Mouse (Mus musculus) mature B cell (primary cell): ENCODE results near the gene Klk1b21.
"Not testable (repeated sequence)": the region's sequence is repeated elsewhere in the genome, so short reads cannot be mapped to it uniquely, and the experiment has no call there.

Source experiments
- in situ Hi-C: fragments of 300-500 bp; cut with MboI; formaldehyde crosslinking; loops from 2 replicates; pipeline ENCODE4 v1.14.3; 2019

Gene Klk1b21

GRCm38 (mm10) chr7:44102028-44102427 is at the start of gene Klk1b21:
Klk1b21 (plus strand) TSS chr7:44102328.
- in situ Hi-C loops, result not testable (repeated sequence)

GRCm38 (mm10) chr7:44072117-44072516 is 30.0 kb upstream of the Klk1b21 start:
- in situ Hi-C loops, result no loop called here

- in situ Hi-C loops, result no loop called here
Measured at GRCm38 (mm10) chr7:44077703-44078102, 24.4 kb upstream of the Klk1b21 start.

GRCm38 (mm10) chr7:44096111-44096510 is 6.0 kb upstream of the Klk1b21 start:
- in situ Hi-C loops, result no loop called here

DNA sequence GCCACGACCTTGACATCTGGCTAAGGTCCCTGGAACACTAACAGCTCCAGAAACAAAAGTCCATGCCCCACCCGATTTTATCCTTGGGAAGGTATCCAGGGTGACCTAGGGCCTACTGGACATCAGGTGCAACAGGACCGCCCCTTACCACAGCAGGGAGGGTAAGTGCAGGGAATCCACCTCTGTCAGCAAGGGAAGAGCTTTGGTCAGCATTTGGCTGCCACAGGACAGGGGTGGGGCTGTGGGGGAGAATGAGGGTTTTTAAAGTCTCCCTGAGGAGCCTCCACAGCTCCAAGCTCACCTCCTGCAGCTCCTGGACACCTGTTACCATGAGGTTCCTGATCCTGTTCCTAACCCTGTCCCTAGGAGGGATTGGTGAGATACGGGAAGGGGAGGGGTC is 10.2 kb downstream of the Klk1b21 start, which contains the start of gene Klk1b22:
TSS of gene Klk1b22 (plus strand) at position 301 of the 400 bp plus-strand sequence.
- in situ Hi-C loops, result no loop called here

- in situ Hi-C loops, result no loop called here
Measured at GRCm38 (mm10) chr7:44123445-44123844, 21.3 kb downstream of the Klk1b21 start.

GRCm38 (mm10) chr7:44136467-44136866 is 34.3 kb downstream of the Klk1b21 start, which contains the start of gene Klk1b16:
Klk1b16 (plus strand) TSS chr7:44136767.
- in situ Hi-C loops, result no loop called here
